Mouse (Mus musculus) E14TG2a.4 (cell line): ENCODE data around the gene Deup1.

Experiments used
- CTCF ChIP-seq: conservative IDR thresholded peaks from 2 replicates; pipeline ENCODE4 v1.5.1; 2014; ENCODE audit warnings: low read length
- POU5F1 ChIP-seq: IDR thresholded peaks from 2 replicates; pipeline ENCODE4 v1.6.1; 2014; ENCODE audit warnings: low read length, borderline replicate concordance

- TF ChIP-seq CTCF, result no peak
- no peak for TF ChIP-seq POU5F1
These were observed 31.3 kb upstream of the Deup1 start for GRCm38 (mm10) chr9:15659069-15659468.
